9 mouse cellular contexts compared by ENCODE assay signal in genomic region chr8:93572095-93572501, GRCm38 (mm10). TPM values are rescaled to one million over a fixed set of nuclear protein-coding genes. Genes with fewer than 3 reads are reported as not detected.
DNase-seq lines count a peak whose midpoint lies in the region; ATAC-seq and TF ChIP-seq lines count a peak whose summit lies in the region.
"Had no signal": no experiment of that assay in that cellular context is flagged by ENCODE, and none has a peak within 500 bp of the region (broad histone marks: within the 10 kb centered on the region; RNA-seq: fewer than 3 reads in every experiment).

No protein-coding gene starts in this region.

- ATAC-seq in heart, embryonic 12.5 days (ENCODE audit: insufficient number of reproducible peaks, low FRiP score) = no peak
- ATAC-seq in kidney, postnatal 0 days (replicated peaks; ENCODE audit: low FRiP score, low read depth) = no peak
- ATAC-seq in stomach, embryonic 16.5 days (ENCODE audit: insufficient read depth, low FRiP score) = no peak; the same call in 1 of the 2 replicates

- no peak overlapping the region for H3K9ac ChIP-seq in heart, embryonic 12.5 days
- no peak overlapping the region for H3K9ac ChIP-seq in kidney, postnatal 0 days (ENCODE audit: low read depth, low read length)
- no peak overlapping the region for H3K9ac ChIP-seq in stomach, embryonic 16.5 days (ENCODE audit: low read length)

- H3K4me3 ChIP-seq in heart, embryonic 12.5 days = no peak overlapping the region
- H3K4me3 ChIP-seq in kidney, postnatal 0 days (replicated peaks; ENCODE audit: low read depth, low read length) = no peak overlapping the region
- no peak overlapping the region for H3K4me3 ChIP-seq in stomach, embryonic 16.5 days (replicated peaks; ENCODE audit: low read length)

- H3K9me3 ChIP-seq in heart, embryonic 12.5 days (replicated peaks) = peaks cover 10% of the 10 kb centered on the region
- H3K9me3 ChIP-seq in kidney, postnatal 0 days (replicated peaks; ENCODE audit: low read length) = no peaks in the 10 kb centered on the region
- H3K9me3 ChIP-seq in stomach, embryonic 16.5 days (replicated peaks; ENCODE audit: control insufficient read depth, low read length) = peaks cover 8% of the 10 kb centered on the region

- no peak for DNase-seq in heart, postnatal 14 days
- DNase-seq in right cerebral cortex, adult 18-20 months = peak; percentile 55
- DNase-seq in right cerebral cortex, postnatal 4 days = no peak
- peak; percentile 9 for DNase-seq in kidney, postnatal 0 days (ENCODE audit: low spot score)
- no peak for DNase-seq in spleen, postnatal 36 days (ENCODE audit: low spot score in 2 of 2)
- DNase-seq in thymus, postnatal 4 days = no peak

- H3K27ac ChIP-seq in heart, embryonic 12.5 days (ENCODE audit: poor library complexity, severe bottlenecking) = peak overlapping the region; percentile 41; the same call in 1 of the 2 replicates
- peak overlapping the region; percentile 83 for H3K27ac ChIP-seq in kidney, postnatal 0 days
- peak overlapping the region; percentile 42 for H3K27ac ChIP-seq in stomach, embryonic 16.5 days (ENCODE audit: low read length)

- no peak overlapping the region for H3K4me2 ChIP-seq in heart, embryonic 12.5 days
- H3K4me2 ChIP-seq in kidney, postnatal 0 days (ENCODE audit: low read length) = no peak overlapping the region
- no peak overlapping the region for H3K4me2 ChIP-seq in stomach, embryonic 16.5 days (ENCODE audit: low read depth, low read length)

- H3K4me1 ChIP-seq in heart, embryonic 12.5 days (replicated peaks) = peaks cover 33% of the 10 kb centered on the region
- H3K4me1 ChIP-seq in kidney, postnatal 0 days (replicated peaks; ENCODE audit: insufficient read depth, low read length) = peaks cover 17% of the 10 kb centered on the region; the same call in 1 of the 2 replicates
- peaks cover 11% of the 10 kb centered on the region for H3K4me1 ChIP-seq in stomach, embryonic 16.5 days (ENCODE audit: control insufficient read depth, insufficient read depth, low read length)

- H3K27me3 ChIP-seq in heart, embryonic 12.5 days (replicated peaks) = no peaks in the 10 kb centered on the region
- no peaks in the 10 kb centered on the region for H3K27me3 ChIP-seq in kidney, postnatal 0 days (ENCODE audit: insufficient read depth, low read length)
- no peaks in the 10 kb centered on the region for H3K27me3 ChIP-seq in stomach, embryonic 16.5 days (ENCODE audit: control insufficient read depth, insufficient read depth, low read length)

- no peak for TF ChIP-seq CTCF in kidney, postnatal 0 days (IDR thresholded peaks at IDR 0.05; ENCODE audit: low read depth)

- no peaks in the 10 kb centered on the region for H3K36me3 ChIP-seq in heart, embryonic 12.5 days
- no peaks in the 10 kb centered on the region for H3K36me3 ChIP-seq in kidney, postnatal 0 days (ENCODE audit: insufficient read depth, low read length)
- no peaks in the 10 kb centered on the region for H3K36me3 ChIP-seq in stomach, embryonic 16.5 days (ENCODE audit: control insufficient read depth, insufficient read depth, low read length)

- 55% methylated on average over 2 of the region's 2 CpGs for WGBS in heart, embryonic 12.5 days
- WGBS in kidney, postnatal 0 days = 28% methylated on average over 2 of the region's 2 CpGs
- 34% methylated on average over 2 of the region's 2 CpGs for WGBS in stomach, embryonic 16.5 days

- intact Hi-C loops in heart, postnatal 14 days (cut with DNase I) = no loop called here

RNA-seq across cellular contexts. Expression of gene Ces5a, which starts 36.5 kb away (rescaled TPM):
- polyA plus RNA-seq in heart, embryonic 12.5 days (2016; fragmentation: Nextera tagmentation; extraction: Ambion mirVana) = 0.26 TPM in 1 of 2 replicates, not detected in the other
- under 1 TPM; 0.15 to 0.79 TPM for total RNA-seq in heart, postnatal 14 days (2021)
- 0.43 and 0.61 TPM in 2 replicates for polyA plus RNA-seq in kidney, postnatal 0 days (2015; fragmentation: Nextera tagmentation; extraction: Ambion mirVana)
- 0.10 TPM in 1 of 2 replicates, not detected in the other for polyA plus RNA-seq in stomach, embryonic 16.5 days (2015; fragmentation: Nextera tagmentation; extraction: Ambion mirVana)
- total RNA-seq: common myeloid progenitor, adult 5-6 weeks had no signal

Comparison
In these comparisons a context has a peak if more than half of its experiments do, and no peak if none do; other contexts are left out.
1. DNase-seq: peak in right cerebral cortex, adult 18-20 months (single experiment) and kidney, postnatal 0 days (single experiment); none in heart, postnatal 14 days (0 of 2), right cerebral cortex, postnatal 4 days (single experiment), spleen, postnatal 36 days (0 of 2) and thymus, postnatal 4 days (single experiment).
2. Peak in every context shown above with its lines, with median percentiles within 50 percentile points of each other: H3K27ac ChIP-seq.